In genomic region chr11:102778165-102778564, GRCm38 (mm10) we compare ENCODE assay signal across 10 mouse cellular contexts. TPM values are rescaled to one million over a fixed set of nuclear protein-coding genes. Genes with fewer than 3 reads are reported as not detected.
DNase-seq lines count a peak whose midpoint lies in the region; ATAC-seq and TF ChIP-seq lines count a peak whose summit lies in the region.
"Had no signal": no experiment of that assay in that cellular context is flagged by ENCODE, and none has a peak within 500 bp of the region (broad histone marks: within the 10 kb centered on the region; RNA-seq: fewer than 3 reads in every experiment).

No protein-coding gene starts in this region.

- no peaks in the 10 kb centered on the region for H3K27me3 ChIP-seq in heart, embryonic 15.5 days
- no peaks in the 10 kb centered on the region for H3K27me3 ChIP-seq in embryonic facial prominence, embryonic 12.5 days
- 0 out of 2 replicates have a peak, but pooled peaks cover 7% of the 10 kb centered on the region for H3K27me3 ChIP-seq in limb, embryonic 12.5 days
- no peaks in the 10 kb centered on the region; the same call in 1 of the 2 replicates for H3K27me3 ChIP-seq in thymus, adult 2 months (ENCODE audit: control insufficient read depth, insufficient read depth, low read length)

- no peaks in the 10 kb centered on the region for H3K9me3 ChIP-seq in heart, embryonic 15.5 days (replicated peaks)
- H3K9me3 ChIP-seq in embryonic facial prominence, embryonic 12.5 days = no peaks in the 10 kb centered on the region
- H3K9me3 ChIP-seq in limb, embryonic 12.5 days = no peaks in the 10 kb centered on the region
- H3K9me3 ChIP-seq: G1E had no signal

- TF ChIP-seq CTCF in thymus, adult 2 months (IDR thresholded peaks at IDR 0.05; ENCODE audit: borderline replicate concordance, control insufficient read depth, extremely low read depth, insufficient read depth, low read length, poor library complexity) = no peak

- no peak overlapping the region for H3K4me3 ChIP-seq in heart, embryonic 15.5 days
- peak overlapping the region; percentile 22 for H3K4me3 ChIP-seq in embryonic facial prominence, embryonic 12.5 days
- H3K4me3 ChIP-seq in limb, embryonic 12.5 days (replicated peaks) = peak overlapping the region; percentile 26
- no peak overlapping the region for H3K4me3 ChIP-seq in thymus, adult 2 months (ENCODE audit: control insufficient read depth, insufficient read depth, low read length)

- WGBS in heart, embryonic 15.5 days = 43% methylated on average over 14 of the region's 14 CpGs
- WGBS in embryonic facial prominence, embryonic 12.5 days = 8% methylated on average over 14 of the region's 14 CpGs
- WGBS in limb, embryonic 12.5 days = 23% methylated on average over 14 of the region's 14 CpGs
- WGBS in thymus, adult 2 months = 93% methylated on average over 14 of the region's 14 CpGs

- H3K4me1 ChIP-seq in heart, embryonic 15.5 days (replicated peaks) = peaks cover 63% of the 10 kb centered on the region
- peaks cover 36% of the 10 kb centered on the region for H3K4me1 ChIP-seq in embryonic facial prominence, embryonic 12.5 days
- peaks cover 46% of the 10 kb centered on the region for H3K4me1 ChIP-seq in limb, embryonic 12.5 days (replicated peaks)
- H3K4me1 ChIP-seq in thymus, adult 2 months (replicated peaks; ENCODE audit: control insufficient read depth, insufficient read depth, low read length) = peaks cover 9% of the 10 kb centered on the region

- H3K4me2 ChIP-seq in heart, embryonic 15.5 days = peak overlapping the region; percentile 68
- peak overlapping the region; percentile 53 for H3K4me2 ChIP-seq in embryonic facial prominence, embryonic 12.5 days (replicated peaks)
- peak overlapping the region; percentile 46 for H3K4me2 ChIP-seq in limb, embryonic 12.5 days

- no peak for DNase-seq in heart, adult 9 months (ENCODE audit: low spot score in 2 of 2)
- peak; percentile 58 for DNase-seq in ES-CJ7 (ENCODE audit: low read depth, low spot score)
- no peak for DNase-seq in thymus, adult 2 months
- DNase-seq in frontal cortex, postnatal 14 days (ENCODE audit: low spot score in 2 of 2) = no peak
- DNase-seq in kidney, adult 18-20 months = no peak
- DNase-seq: thymus, postnatal 14 days had no signal

- H3K36me3 ChIP-seq in heart, embryonic 15.5 days = no peaks in the 10 kb centered on the region
- H3K36me3 ChIP-seq in embryonic facial prominence, embryonic 12.5 days = peaks cover 9% of the 10 kb centered on the region
- H3K36me3 ChIP-seq in limb, embryonic 12.5 days = peaks cover 17% of the 10 kb centered on the region
- no peaks in the 10 kb centered on the region for H3K36me3 ChIP-seq in thymus, adult 2 months (ENCODE audit: control insufficient read depth, insufficient read depth, low read length)
- H3K36me3 ChIP-seq: G1E had no signal

- no peak for ATAC-seq in heart, embryonic 15.5 days (replicated peaks; ENCODE audit: insufficient number of reproducible peaks, insufficient read depth, low FRiP score, low read depth)
- ATAC-seq in embryonic facial prominence, embryonic 12.5 days (ENCODE audit: insufficient number of reproducible peaks, insufficient read depth, low FRiP score, low TSS enrichment) = no peak
- ATAC-seq in limb, embryonic 12.5 days (ENCODE audit: insufficient number of reproducible peaks, insufficient read depth, low FRiP score, low TSS enrichment, low read depth) = no peak

- 0 out of 2 replicates have a peak overlapping the region, but pooled peaks have one; percentile 55 for H3K27ac ChIP-seq in heart, embryonic 15.5 days
- peak overlapping the region; percentile 65 for H3K27ac ChIP-seq in embryonic facial prominence, embryonic 12.5 days
- peak overlapping the region; percentile 66 for H3K27ac ChIP-seq in limb, embryonic 12.5 days
- no peak overlapping the region for H3K27ac ChIP-seq in thymus, adult 2 months (ENCODE audit: control insufficient read depth, insufficient read depth, low read length)

- no peak for TF ChIP-seq POLR2A in thymus, adult 2 months (IDR thresholded peaks at IDR 0.05; ENCODE audit: control insufficient read depth, extremely low read depth, insufficient read depth, low read length, poor library complexity)

- H3K9ac ChIP-seq in heart, embryonic 15.5 days = peak overlapping the region; percentile 57
- peak overlapping the region; percentile 56 for H3K9ac ChIP-seq in embryonic facial prominence, embryonic 12.5 days
- peak overlapping the region; percentile 47; the same call in 1 of the 2 replicates for H3K9ac ChIP-seq in limb, embryonic 12.5 days (replicated peaks)

RNA-seq across cellular contexts. Expression of gene Adam11, which starts 16.9 kb away (rescaled TPM):
- polyA plus RNA-seq in heart, embryonic 15.5 days (2015; fragmentation: Nextera tagmentation; extraction: Ambion mirVana) = 5.5 and 6.7 TPM in 2 replicates
- 23.2 and 25.0 TPM in 2 replicates for polyA plus RNA-seq in embryonic facial prominence, embryonic 12.5 days (2016; fragmentation: Nextera tagmentation; extraction: Ambion mirVana)
- 20.9 and 22.2 TPM in 2 replicates for polyA plus RNA-seq in limb, embryonic 12.5 days (2016; fragmentation: Nextera tagmentation; extraction: Ambion mirVana)
- polyA plus RNA-seq in thymus, adult 2 months (2012; rRNA removed) = 30.2 and 51.6 TPM in 2 replicates
- polyA plus RNA-seq: G1E had no signal

RNA-seq across cellular contexts. Expression of gene Gjc1, which starts 41.3 kb away (rescaled TPM):
- 46.6 and 48.5 TPM in 2 replicates for polyA plus RNA-seq in heart, embryonic 15.5 days (2015; fragmentation: Nextera tagmentation; extraction: Ambion mirVana)
- polyA plus RNA-seq in embryonic facial prominence, embryonic 12.5 days (2016; fragmentation: Nextera tagmentation; extraction: Ambion mirVana) = 103 and 105 TPM in 2 replicates
- polyA plus RNA-seq in limb, embryonic 12.5 days (2016; fragmentation: Nextera tagmentation; extraction: Ambion mirVana) = 117 and 118 TPM in 2 replicates
- 1.4 and 1.7 TPM in 2 replicates for polyA plus RNA-seq in thymus, adult 2 months (2012; rRNA removed)
- polyA plus RNA-seq: G1E had no signal

RNA-seq across cellular contexts. Expression of gene Higd1b, which starts 57.5 kb away (rescaled TPM):
- 3.3 and 4.3 TPM in 2 replicates for polyA plus RNA-seq in heart, embryonic 15.5 days (2015; fragmentation: Nextera tagmentation; extraction: Ambion mirVana)
- polyA plus RNA-seq in embryonic facial prominence, embryonic 12.5 days (2016; fragmentation: Nextera tagmentation; extraction: Ambion mirVana) = not detected in 2 replicates
- polyA plus RNA-seq in limb, embryonic 12.5 days (2016; fragmentation: Nextera tagmentation; extraction: Ambion mirVana) = not detected in 2 replicates
- 0.36 and 1.4 TPM in 2 replicates for polyA plus RNA-seq in thymus, adult 2 months (2012; rRNA removed)
- polyA plus RNA-seq: G1E had no signal

Comparison
In these comparisons a context has a peak if more than half of its experiments do, and no peak if none do; other contexts are left out.
1. H3K4me3 ChIP-seq: peak in embryonic facial prominence, embryonic 12.5 days (single experiment) and limb, embryonic 12.5 days (single experiment); none in heart, embryonic 15.5 days (single experiment) and thymus, adult 2 months (single experiment).
2. RNA of gene Gjc1, which starts 41.3 kb away (polyA plus RNA-seq): 117 to 118 TPM in limb, embryonic 12.5 days, 103 to 105 TPM in embryonic facial prominence, embryonic 12.5 days and 46.6 to 48.5 TPM in heart, embryonic 15.5 days; 1.4 to 1.7 TPM in thymus, adult 2 months; every median in the first group is over 10 times any median in the second.
3. Peak in every context shown above with its lines, with median percentiles within 50 percentile points of each other: H3K4me2 ChIP-seq and H3K9ac ChIP-seq.